Mouse (Mus musculus) thymus, adult 2 months (tissue): ENCODE measurements around the gene Tpmt.

Source experiments
- CTCF ChIP-seq: fragments of 200-500 bp; IDR thresholded peaks from 2 replicates; pipeline ENCODE4 v1.5.1; 2012; ENCODE audit warnings: mild to moderate bottlenecking, control low read depth, low read length, moderate library complexity, borderline replicate concordance; ENCODE audit not compliant: control insufficient read depth, poor library complexity, insufficient read depth; ENCODE audit errors: extremely low read depth
- POLR2A ChIP-seq: fragments of 200-500 bp; IDR thresholded peaks from 2 replicates; pipeline ENCODE4 v1.6.1; 2012; ENCODE audit warnings: mild to moderate bottlenecking, low read length, control low read depth, moderate library complexity; ENCODE audit not compliant: control insufficient read depth, poor library complexity, insufficient read depth; ENCODE audit errors: extremely low read depth

DNA sequence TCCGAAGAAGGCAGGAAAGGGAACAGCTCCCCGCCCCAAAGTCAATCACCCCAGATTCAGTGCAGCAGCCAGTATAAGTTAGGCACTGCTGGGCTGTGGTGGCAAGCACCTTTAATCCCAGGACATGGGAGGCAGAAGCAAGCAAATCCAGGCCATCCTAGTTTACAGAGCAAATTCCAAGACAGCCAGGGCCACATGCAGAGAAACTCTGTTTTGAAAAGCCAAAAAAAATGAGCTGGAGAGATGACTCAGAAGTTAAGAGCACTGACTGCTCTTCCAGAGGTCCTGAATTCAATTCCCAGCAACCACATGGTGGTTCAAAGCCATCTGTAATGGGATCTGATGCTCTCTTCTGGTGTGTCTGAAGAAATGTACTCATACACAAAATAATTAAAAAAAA lies 49.3 kb upstream of the Tpmt start:
- TF ChIP-seq POLR2A (no peak), CTCF (no peak)
